Mouse (Mus musculus): Measurements from ENCODE around the gene Nr1d1. TPM values are rescaled to one million over a fixed set of nuclear protein-coding genes. Genes with fewer than 3 reads are reported as not detected.

Gene Nr1d1
- polyA plus RNA-seq, 1 experiment = 18.7 TPM

DNA sequence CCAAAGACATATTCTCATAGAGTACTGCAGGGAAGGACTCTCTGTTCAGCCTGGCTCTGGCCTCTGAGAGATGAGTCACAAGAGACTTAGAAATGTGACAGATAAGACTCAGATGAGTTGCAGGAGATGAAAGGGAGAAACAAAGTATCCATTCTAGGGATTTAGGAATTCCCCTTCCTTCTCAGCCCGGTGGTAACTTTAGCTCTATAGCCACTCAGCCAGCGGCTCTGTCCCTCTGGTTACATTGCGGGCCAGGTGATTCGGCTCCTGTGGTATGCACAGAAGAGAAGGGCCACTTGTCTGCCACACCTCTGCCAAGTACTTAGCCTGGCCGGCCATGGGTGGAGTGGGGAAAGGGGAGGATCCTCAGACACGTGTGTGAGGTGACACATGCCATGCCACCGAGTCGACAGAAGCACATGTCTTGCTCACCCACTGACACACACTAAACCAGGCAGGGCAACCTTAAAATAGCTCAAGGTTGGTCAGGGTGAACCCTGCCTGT is 2.4 kb downstream of the Nr1d1 start:
- H3K4me3 ChIP-seq (ENCODE audit: insufficient read depth, low read length) = peak overlapping the region; percentile 20; the same call in 1 of the 2 replicates
- peaks cover 11% of the 10 kb centered on the region for H3K4me1 ChIP-seq (ENCODE audit: control insufficient read depth, insufficient read depth, low read length)
- TF ChIP-seq POLR2A (IDR thresholded peaks at IDR 0.05; ENCODE audit: low read depth, low read length) (peak; percentile 20), CTCF (IDR thresholded peaks at IDR 0.05; ENCODE audit: borderline replicate concordance, insufficient read depth, low read length) (no peak)
- H3K27ac ChIP-seq (ENCODE audit: insufficient read depth, low read length) = peak overlapping the region; percentile 90

DNA sequence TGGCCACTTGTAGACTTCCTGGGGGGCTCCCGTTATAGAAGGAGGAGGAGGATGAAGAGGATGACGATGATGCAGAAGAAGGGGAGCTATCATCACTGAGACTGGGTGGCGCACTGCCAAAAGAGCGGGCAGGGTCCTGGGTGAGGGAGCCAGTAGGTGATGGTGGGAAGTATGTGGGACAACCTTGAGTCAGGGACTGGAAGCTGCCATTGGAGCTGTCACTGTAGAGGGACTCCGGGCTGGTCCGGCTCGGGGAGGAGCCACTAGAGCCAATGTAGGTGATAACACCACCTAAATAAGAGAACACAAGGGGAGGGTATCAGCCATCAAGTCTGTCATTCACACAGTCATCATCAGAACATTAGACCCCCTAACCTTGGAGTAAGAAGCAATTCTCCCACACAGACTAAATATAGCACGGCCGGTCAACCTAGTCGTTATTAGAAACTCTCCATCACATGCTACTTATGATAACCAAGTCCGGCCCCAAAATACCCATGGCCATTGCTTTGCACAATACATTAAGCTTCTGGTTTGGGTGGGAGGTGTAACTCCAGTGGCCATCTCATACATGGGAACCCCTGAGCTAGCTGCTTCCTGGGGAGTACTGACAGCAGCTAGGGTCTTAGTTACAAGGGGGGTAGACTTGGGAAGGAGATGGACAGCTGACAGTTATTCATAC is 3.1 kb downstream of the Nr1d1 start:
- Histone ChIP-seq H3K27ac (ENCODE audit: insufficient read depth, low read length) (peak overlapping the region; percentile 90), H3K4me1 (ENCODE audit: control insufficient read depth, insufficient read depth, low read length) (peaks cover 11% of the 10 kb centered on the region), H3K4me3 (ENCODE audit: insufficient read depth, low read length) (no peak overlapping the region; the same call in 1 of the 2 replicates)
- TF ChIP-seq CTCF (IDR thresholded peaks at IDR 0.05; ENCODE audit: borderline replicate concordance, insufficient read depth, low read length) = no peak
- no peak for TF ChIP-seq POLR2A (IDR thresholded peaks at IDR 0.05; ENCODE audit: low read depth, low read length)

DNA sequence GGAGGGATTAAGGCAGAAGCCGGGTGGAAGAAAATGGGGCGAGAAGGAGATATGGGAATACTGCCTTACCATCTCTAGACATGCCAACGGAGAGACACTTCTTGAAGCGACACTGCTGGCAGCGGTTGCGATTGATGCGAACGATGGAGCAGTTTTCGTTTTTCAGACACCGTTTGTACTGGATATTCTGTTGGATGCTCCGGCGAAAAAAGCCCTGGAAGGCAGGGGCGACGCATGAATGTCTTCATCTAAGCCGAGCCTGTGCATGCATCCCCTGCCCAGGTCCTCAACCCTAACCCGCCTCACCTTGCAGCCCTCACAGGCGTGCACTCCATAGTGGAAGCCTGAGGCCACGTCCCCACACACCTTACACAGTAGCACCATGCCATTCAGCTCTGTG is 4.0 kb downstream of the Nr1d1 start:
- no peak for TF ChIP-seq POLR2A (IDR thresholded peaks at IDR 0.05; ENCODE audit: low read depth, low read length)
- TF ChIP-seq CTCF (IDR thresholded peaks at IDR 0.05; ENCODE audit: borderline replicate concordance, insufficient read depth, low read length) = no peak
- H3K4me3 ChIP-seq (ENCODE audit: insufficient read depth, low read length) = no peak overlapping the region
- peaks cover 9% of the 10 kb centered on the region for H3K4me1 ChIP-seq (ENCODE audit: control insufficient read depth, insufficient read depth, low read length)

DNA sequence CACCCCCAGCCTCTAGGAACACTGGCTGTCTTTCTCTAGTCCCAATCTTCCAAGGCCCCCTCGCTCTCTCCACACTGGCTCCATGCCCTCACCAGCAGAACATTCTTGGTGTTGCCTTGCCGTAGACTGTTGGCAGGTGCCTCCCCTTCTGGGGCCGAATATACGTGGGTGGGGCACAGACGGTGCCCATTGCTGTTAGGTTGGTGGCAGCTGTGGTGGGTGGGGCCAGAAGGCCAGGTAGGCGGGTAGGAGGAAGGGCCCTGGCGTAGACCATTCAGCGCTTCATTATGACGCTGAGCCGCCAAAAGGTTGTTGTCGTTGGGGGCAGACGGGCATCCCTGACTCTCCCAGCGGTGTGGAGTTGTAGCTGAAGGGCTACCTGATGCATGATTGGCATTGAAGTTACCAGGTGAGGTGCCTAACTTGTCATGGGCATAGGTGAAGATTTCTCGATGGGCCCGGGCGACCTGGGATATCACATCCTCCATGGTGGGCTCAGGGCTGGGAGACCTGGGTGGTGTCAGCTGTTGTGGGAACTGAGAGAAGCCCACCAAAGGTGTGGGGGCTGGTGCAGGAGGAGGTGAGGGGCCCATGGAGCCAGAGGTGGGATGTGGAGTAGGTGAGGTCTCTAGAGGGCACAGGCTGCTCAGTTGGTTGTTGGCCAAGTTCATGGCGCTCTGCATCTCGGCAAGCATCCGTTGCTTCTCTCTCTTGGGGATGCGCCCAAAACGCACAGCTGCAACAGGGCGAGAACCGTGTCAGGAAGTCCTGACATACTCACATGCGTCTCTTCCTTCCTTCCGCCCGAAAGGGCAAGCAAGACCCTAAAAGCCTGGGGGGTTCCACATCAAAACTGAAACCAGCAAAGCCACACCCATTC is 4.8 kb downstream of the Nr1d1 start:
- no peak overlapping the region for H3K4me3 ChIP-seq (ENCODE audit: insufficient read depth, low read length)
- peaks cover 11% of the 10 kb centered on the region; the same call in 1 of the 2 replicates for H3K4me1 ChIP-seq (ENCODE audit: control insufficient read depth, insufficient read depth, low read length)
- no peak overlapping the region for H3K27ac ChIP-seq (ENCODE audit: insufficient read depth, low read length)
- TF ChIP-seq CTCF (IDR thresholded peaks at IDR 0.05; ENCODE audit: borderline replicate concordance, insufficient read depth, low read length) (no peak), POLR2A (IDR thresholded peaks at IDR 0.05; ENCODE audit: low read depth, low read length) (no peak)

More for the DNA sequence above, 4.0 kb downstream of the Nr1d1 start:
- no peak overlapping the region for H3K27ac ChIP-seq (ENCODE audit: insufficient read depth, low read length)

DNA sequence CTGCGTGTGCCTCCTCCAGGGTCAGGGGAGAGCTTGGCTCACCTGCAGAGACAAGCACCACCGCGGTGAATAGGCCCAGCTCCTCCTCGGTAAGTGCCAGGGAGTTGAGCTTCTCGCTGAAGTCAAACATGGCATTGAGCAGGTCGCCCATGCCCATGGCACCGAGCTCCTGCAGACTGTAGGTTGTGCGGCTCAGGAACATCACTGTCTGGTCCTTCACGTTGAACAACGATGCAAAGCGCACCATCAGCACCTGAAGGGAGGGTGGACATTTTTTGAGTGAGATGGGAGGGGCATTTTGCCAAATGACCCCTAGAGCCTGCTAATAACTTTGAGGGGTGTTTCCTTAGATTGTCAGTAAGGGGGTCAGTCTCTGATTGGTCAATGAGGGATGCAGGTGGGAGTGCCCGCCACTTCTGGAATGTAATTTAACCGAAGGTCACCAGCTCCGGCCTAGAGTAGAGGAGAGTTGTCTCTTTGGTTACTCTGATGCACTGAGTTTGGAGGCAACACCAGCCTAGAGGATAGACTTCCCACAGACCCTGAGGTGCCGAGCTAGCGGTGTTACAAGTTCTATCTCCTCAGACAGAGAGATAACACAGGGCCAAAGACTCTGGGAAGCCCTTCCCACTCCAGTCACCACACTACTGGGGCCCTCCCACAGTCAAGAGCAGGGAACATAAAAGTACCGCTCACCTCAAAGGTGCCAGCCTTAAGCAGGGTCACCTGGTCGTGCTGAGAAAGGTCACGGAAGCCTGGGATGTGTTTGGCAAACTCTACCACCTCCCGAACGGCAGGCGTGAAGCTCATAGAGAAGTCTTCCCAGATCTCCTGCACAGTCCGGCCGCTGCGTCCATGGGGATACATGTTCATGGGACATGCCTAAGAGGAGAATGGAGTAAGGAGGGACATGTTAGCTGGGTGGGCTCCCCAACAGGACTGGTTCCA is 5.9 kb downstream of the Nr1d1 start:
- H3K4me3 ChIP-seq (ENCODE audit: insufficient read depth, low read length) = no peak overlapping the region
- TF ChIP-seq CTCF (IDR thresholded peaks at IDR 0.05; ENCODE audit: borderline replicate concordance, insufficient read depth, low read length) (no peak), POLR2A (IDR thresholded peaks at IDR 0.05; ENCODE audit: low read depth, low read length) (no peak)
- H3K4me1 ChIP-seq (ENCODE audit: control insufficient read depth, insufficient read depth, low read length) = peaks cover 11% of the 10 kb centered on the region; the same call in 1 of the 2 replicates
- H3K27ac ChIP-seq (ENCODE audit: insufficient read depth, low read length) = no peak overlapping the region

DNA sequence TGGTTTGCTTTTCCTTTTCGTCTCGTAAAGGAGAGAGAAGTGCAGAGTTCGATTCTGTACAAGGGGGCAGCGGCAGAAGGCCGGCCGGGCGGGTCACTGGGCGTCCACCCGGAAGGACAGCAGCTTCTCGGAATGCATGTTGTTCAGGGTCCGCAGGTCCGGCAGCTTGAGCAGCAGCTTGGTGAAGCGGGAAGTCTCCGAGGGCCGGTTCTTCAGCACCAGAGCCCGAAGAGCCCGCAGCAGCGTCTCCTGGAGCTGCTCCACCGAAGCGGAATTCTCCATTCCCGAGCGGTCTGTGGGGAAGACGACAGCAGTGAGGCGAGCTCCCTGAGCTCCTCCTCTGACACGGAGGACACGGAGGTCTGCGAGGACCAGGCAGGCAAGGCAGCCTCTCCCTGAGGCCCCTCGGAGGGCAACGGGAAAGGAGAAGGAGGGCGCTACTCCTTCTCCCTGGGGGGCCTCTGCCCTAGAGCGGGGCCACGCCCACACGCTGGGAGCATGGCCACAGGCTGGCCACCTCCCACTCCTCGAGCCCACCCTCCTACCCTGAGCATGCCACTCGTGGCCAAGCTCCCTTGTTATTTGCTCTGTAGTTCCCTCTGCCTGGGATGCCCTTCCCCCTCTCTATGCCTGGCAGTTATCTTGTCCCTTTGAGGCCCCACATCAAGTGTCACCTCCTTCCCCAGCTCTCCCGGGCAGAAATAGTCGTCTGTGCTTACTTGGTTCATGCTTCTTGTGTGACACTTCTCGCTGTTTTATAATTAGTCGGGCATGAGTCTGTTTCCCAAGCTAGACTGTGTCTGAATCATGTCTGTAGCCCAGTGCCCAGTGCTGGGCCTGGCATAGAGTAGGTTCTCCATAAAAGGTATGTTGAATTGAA is 6.8 kb downstream of the Nr1d1 start:
- TF ChIP-seq POLR2A (IDR thresholded peaks at IDR 0.05; ENCODE audit: low read depth, low read length) = no peak
- no peak for TF ChIP-seq CTCF (IDR thresholded peaks at IDR 0.05; ENCODE audit: borderline replicate concordance, insufficient read depth, low read length)
- peak overlapping the region; percentile 19; the same call in 1 of the 2 replicates for H3K27ac ChIP-seq (ENCODE audit: insufficient read depth, low read length)
- H3K4me1 ChIP-seq (ENCODE audit: control insufficient read depth, insufficient read depth, low read length) = peaks cover 14% of the 10 kb centered on the region
- H3K4me3 ChIP-seq (ENCODE audit: insufficient read depth, low read length) = no peak overlapping the region

DNA sequence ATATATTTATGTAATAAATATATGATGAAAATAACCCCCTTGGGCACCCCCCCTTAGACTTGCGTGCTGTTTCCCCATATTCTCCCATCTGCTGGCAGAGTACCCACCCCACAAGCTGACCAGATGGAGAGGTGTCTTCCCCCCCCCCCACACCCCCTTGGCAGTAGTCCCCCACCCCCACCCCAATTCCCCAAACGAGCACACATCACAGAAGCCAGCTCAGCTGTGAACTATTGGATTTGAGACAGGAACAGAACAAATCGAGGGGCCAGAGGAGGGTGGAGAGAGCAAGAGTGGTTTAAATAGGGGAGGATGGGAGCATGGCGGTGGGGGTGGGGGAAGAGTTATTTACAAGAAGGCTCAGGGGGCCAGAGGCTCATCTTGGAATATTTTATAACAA is 7.4 kb downstream of the Nr1d1 start:
- H3K4me1 ChIP-seq (ENCODE audit: control insufficient read depth, insufficient read depth, low read length) = peaks cover 19% of the 10 kb centered on the region
- no peak overlapping the region for H3K4me3 ChIP-seq (ENCODE audit: insufficient read depth, low read length)
- no peak overlapping the region for H3K27ac ChIP-seq (ENCODE audit: insufficient read depth, low read length)
- TF ChIP-seq CTCF (IDR thresholded peaks at IDR 0.05; ENCODE audit: borderline replicate concordance, insufficient read depth, low read length) (no peak), POLR2A (IDR thresholded peaks at IDR 0.05; ENCODE audit: low read depth, low read length) (no peak)

DNA sequence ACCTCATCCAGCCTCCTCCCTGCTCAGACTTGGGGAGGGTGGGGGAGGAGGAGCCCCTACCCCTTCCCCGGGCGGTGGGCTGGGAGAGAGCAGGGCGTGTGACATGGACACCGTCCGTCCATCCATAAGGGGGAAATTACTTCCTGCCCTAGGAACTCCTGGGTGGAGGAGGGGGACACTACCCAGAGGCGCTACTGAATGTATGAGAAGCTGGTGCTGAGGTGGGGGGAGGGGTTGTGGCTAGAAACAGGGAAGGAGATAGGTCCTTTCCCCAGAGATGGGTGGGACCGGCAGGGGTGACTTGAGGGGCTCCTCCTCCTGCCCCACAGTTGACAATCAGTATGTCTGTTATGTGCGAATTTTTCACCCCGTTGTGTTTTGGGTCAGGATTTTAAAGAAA is 7.9 kb downstream of the Nr1d1 start:
- Histone ChIP-seq H3K27ac (ENCODE audit: insufficient read depth, low read length) (no peak overlapping the region), H3K4me3 (ENCODE audit: insufficient read depth, low read length) (no peak overlapping the region)

More for the DNA sequence above, 7.9 kb downstream of the Nr1d1 start:
- H3K4me1 ChIP-seq (ENCODE audit: control insufficient read depth, insufficient read depth, low read length) = peaks cover 17% of the 10 kb centered on the region
- TF ChIP-seq POLR2A (IDR thresholded peaks at IDR 0.05; ENCODE audit: low read depth, low read length) = no peak
- no peak for TF ChIP-seq CTCF (IDR thresholded peaks at IDR 0.05; ENCODE audit: borderline replicate concordance, insufficient read depth, low read length)

All from embryonic fibroblast, embryonic 13.5 days (primary cell).